In genomic region chr1:158654571-158655205, GRCm38 (mm10) we compare ENCODE assay signal across 9 mouse cellular contexts.
DNase-seq lines count a peak whose midpoint lies in the region; ATAC-seq lines count a peak whose summit lies in the region.
"Had no signal": no experiment of that assay in that cellular context is flagged by ENCODE, and none has a peak within 500 bp of the region (broad histone marks: within the 10 kb centered on the region; RNA-seq: fewer than 3 reads in every experiment).

No protein-coding gene starts in this region.

- no peaks in the 10 kb centered on the region for H3K4me1 ChIP-seq in hindbrain, embryonic 11.5 days (replicated peaks; ENCODE audit: control insufficient read depth, insufficient read depth, low read length)
- H3K4me1 ChIP-seq in hindbrain, embryonic 10.5 days (replicated peaks) = no peaks in the 10 kb centered on the region; the same call in 1 of the 2 replicates
- H3K4me1 ChIP-seq in forebrain, embryonic 15.5 days = 0 out of 2 replicates have a peak, but pooled peaks cover 4% of the 10 kb centered on the region
- H3K4me1 ChIP-seq: liver, embryonic 13.5 days had no signal

- no peak overlapping the region for H3K4me3 ChIP-seq in hindbrain, embryonic 11.5 days (ENCODE audit: low read depth, low read length)
- no peak overlapping the region for H3K4me3 ChIP-seq in hindbrain, embryonic 10.5 days
- no peak overlapping the region for H3K4me3 ChIP-seq in forebrain, embryonic 15.5 days
- H3K4me3 ChIP-seq: liver, embryonic 13.5 days had no signal

- no peak overlapping the region for H3K27ac ChIP-seq in hindbrain, embryonic 11.5 days (ENCODE audit: low read depth, low read length)
- H3K27ac ChIP-seq in hindbrain, embryonic 10.5 days = no peak overlapping the region
- H3K27ac ChIP-seq in forebrain, embryonic 15.5 days (replicated peaks) = no peak overlapping the region; the same call in 1 of the 2 replicates
- H3K27ac ChIP-seq: liver, embryonic 13.5 days had no signal

- H3K9me3 ChIP-seq in hindbrain, embryonic 11.5 days (ENCODE audit: control insufficient read depth, low read length) = no peaks in the 10 kb centered on the region
- no peaks in the 10 kb centered on the region for H3K9me3 ChIP-seq in hindbrain, embryonic 10.5 days
- no peaks in the 10 kb centered on the region for H3K9me3 ChIP-seq in forebrain, embryonic 15.5 days
- H3K9me3 ChIP-seq: liver, embryonic 13.5 days had no signal

- intact Hi-C loops in gastrocnemius, postnatal 14 days (cut with DNase I; ENCODE audit: low total_unique reads) = loop anchor here (5.0 to 10.0 kb wide), 2 partner anchors 440 to 1102 kb away; no protein-coding TSS in a partner anchor

- no peak overlapping the region for H3K4me2 ChIP-seq in hindbrain, embryonic 11.5 days (replicated peaks; ENCODE audit: low read depth, low read length)
- no peak overlapping the region for H3K4me2 ChIP-seq in forebrain, embryonic 15.5 days (replicated peaks)
- H3K4me2 ChIP-seq: liver, embryonic 13.5 days had no signal

- H3K27me3 ChIP-seq in hindbrain, embryonic 11.5 days (ENCODE audit: control insufficient read depth, insufficient read depth, low read length) = no peaks in the 10 kb centered on the region
- H3K27me3 ChIP-seq in hindbrain, embryonic 10.5 days (ENCODE audit: insufficient read depth, poor library complexity, severe bottlenecking) = no peaks in the 10 kb centered on the region
- no peaks in the 10 kb centered on the region for H3K27me3 ChIP-seq in forebrain, embryonic 15.5 days
- H3K27me3 ChIP-seq: liver, embryonic 13.5 days had no signal

- ATAC-seq in hindbrain, embryonic 11.5 days (ENCODE audit: low FRiP score) = peak; percentile 86
- peak; percentile 93 for ATAC-seq in forebrain, embryonic 15.5 days (replicated peaks)

- peak; percentile 51 for DNase-seq in hindbrain, embryonic 11.5 days (ENCODE audit: low spot score)
- DNase-seq in hindbrain, embryonic 10.5 days (ENCODE audit: low spot score) = no peak
- DNase-seq in MN1 (ENCODE audit: low spot score) = peak; percentile 70
- DNase-seq in mesoderm, embryonic 11.5 days (ENCODE audit: low read depth, low spot score) = peak; percentile 44
- DNase-seq in right cerebral cortex, postnatal 25 days = no peak
- DNase-seq in cerebellum, adult 11 months = no peak
- DNase-seq in gastrocnemius, postnatal 14 days = no peak
- DNase-seq: liver, embryonic 13.5 days had no signal

- no peak overlapping the region for H3K9ac ChIP-seq in hindbrain, embryonic 11.5 days (ENCODE audit: low read depth, low read length)
- no peak overlapping the region for H3K9ac ChIP-seq in forebrain, embryonic 15.5 days (replicated peaks)
- H3K9ac ChIP-seq: liver, embryonic 13.5 days had no signal

- 48% methylated on average over 3 of the region's 3 CpGs for WGBS in hindbrain, embryonic 11.5 days
- WGBS in hindbrain, embryonic 10.5 days = 55% methylated on average over 3 of the region's 3 CpGs
- WGBS in forebrain, embryonic 15.5 days = 53% methylated on average over 3 of the region's 3 CpGs

- H3K36me3 ChIP-seq in hindbrain, embryonic 11.5 days (ENCODE audit: control insufficient read depth, insufficient read depth, low read length) = no peaks in the 10 kb centered on the region
- 0 out of 2 replicates have a peak, but pooled peaks cover 1% of the 10 kb centered on the region for H3K36me3 ChIP-seq in hindbrain, embryonic 10.5 days
- peaks cover 29% of the 10 kb centered on the region for H3K36me3 ChIP-seq in forebrain, embryonic 15.5 days
- H3K36me3 ChIP-seq: liver, embryonic 13.5 days had no signal

Comparison
In these comparisons a context has a peak if more than half of its experiments do, and no peak if none do; other contexts are left out.
1. DNase-seq: peak in hindbrain, embryonic 11.5 days (single experiment), MN1 (single experiment) and mesoderm, embryonic 11.5 days (single experiment); none in hindbrain, embryonic 10.5 days (single experiment), right cerebral cortex, postnatal 25 days (single experiment), cerebellum, adult 11 months (single experiment) and gastrocnemius, postnatal 14 days (single experiment).